Mouse (Mus musculus) thymus, postnatal 0 days (tissue): ENCODE measurements around the gene Tgtp2. TPM values are rescaled to one million over a fixed set of nuclear protein-coding genes. Genes with fewer than 3 reads are reported as not detected.

Experiments
- DNase-seq: peaks from one replicate; pipeline ENCODE4 v3.0.0-alpha.2; 2015; ENCODE audit warnings: low spot score
- polyA plus RNA-seq: library from polyadenylated mRNA; unstranded; fragments of >200 nt; fragmentation: Nextera tagmentation; extraction: Ambion mirVana; gene quantifications from 2 replicates; pipeline ENCODE4 v1.2.1, GENCODE M21; 2015

The Tgtp2 gene
- polyA plus RNA-seq, result 58.7 and 59.3 TPM in 2 replicates

DNA sequence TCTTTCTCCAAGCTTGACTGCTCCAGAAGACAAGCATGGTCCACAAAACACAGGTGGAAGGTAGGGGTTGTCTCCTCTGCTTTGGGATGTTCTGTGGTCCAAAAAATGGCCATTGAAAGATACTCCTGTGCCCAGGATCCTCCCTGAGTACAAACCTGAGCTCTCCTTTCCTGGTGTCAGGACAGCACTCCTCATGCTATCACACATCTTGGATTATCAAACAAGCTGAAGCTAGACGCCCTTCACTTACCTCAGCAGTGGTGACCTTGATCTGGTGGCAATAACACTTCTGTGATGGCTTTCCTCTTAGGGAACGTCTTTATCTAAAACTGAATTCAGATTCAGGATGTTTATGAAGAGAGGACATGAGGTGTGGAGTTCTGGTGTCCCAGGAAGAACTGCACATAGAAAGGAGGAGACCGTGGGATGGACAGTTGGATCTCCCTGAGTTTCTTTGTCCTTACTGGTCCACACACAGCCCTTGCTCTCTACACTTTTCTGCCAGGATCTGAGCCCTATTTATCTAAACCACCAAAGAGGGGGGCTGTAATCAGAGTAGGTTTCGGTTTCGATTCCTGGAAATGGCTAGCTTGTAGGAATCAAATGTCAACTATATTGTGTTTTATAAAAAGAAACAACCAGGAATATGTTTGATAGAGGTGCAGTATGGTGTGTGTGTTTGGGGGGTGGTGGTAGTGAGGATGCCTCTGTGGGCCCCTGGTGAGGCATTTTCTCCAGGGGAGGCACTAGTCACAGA, at the start of gene Tgtp2:
Gene Tgtp2 (minus strand): TSS at position 494 of the 757 bp plus-strand sequence.
- peak; percentile 29 for DNase-seq

- DNase-seq, result no peak
These were observed 48.7 kb upstream of the Tgtp2 start for GRCm38 (mm10) chr11:49112624-49113219.

- DNase-seq, result no peak
These were observed 47.0 kb upstream of the Tgtp2 start for GRCm38 (mm10) chr11:49111000-49111399.

GRCm38 (mm10) chr11:49108833-49109232, 44.8 kb upstream of the Tgtp2 start:
- peak; percentile 62 for DNase-seq

DNA sequence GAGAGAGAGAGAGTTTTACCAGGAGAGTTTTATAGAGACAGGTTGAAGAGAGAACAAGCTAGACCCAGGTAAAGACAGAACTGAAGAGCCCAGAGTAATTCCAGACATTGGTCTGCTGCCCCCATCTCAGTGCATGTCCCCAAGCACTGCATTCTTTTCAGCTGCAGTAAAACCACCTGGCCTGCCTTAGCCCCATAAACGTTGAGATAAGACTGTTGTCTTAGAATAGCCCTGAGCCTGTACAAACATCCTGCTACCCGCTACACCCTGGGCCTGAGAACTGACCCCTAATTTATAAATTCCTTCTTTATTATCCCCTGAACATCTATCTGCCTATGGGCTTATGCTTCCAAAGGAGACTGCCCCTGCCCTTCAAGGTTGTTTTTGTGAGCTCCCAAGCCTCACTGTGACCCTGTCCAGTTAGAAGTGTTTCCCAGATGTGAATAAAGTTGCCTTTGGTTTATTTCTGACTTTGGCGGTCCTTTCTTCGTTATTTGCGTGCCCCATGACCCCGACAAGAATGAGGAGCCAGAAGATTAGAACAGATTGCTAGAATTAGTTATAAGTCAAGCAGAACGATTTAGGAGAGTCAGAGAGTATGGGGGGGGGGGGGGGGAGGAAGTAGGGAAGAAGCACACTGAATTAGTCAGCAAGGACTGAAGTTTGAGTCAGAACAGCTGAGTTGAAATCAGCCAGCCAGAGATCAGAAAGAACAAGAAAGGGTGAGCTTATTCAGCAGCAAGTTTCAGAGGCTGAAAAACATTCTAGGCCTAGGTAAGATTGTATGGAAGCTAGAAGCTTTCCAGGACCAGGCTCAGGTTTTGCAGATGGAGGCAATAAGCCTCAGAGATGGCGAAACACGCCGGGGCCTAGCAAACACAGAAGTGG, 43.9 kb upstream of the Tgtp2 start:
- no peak for DNase-seq

GRCm38 (mm10) chr11:49105752-49106151, 41.7 kb upstream of the Tgtp2 start:
- DNase-seq, result no peak

DNA sequence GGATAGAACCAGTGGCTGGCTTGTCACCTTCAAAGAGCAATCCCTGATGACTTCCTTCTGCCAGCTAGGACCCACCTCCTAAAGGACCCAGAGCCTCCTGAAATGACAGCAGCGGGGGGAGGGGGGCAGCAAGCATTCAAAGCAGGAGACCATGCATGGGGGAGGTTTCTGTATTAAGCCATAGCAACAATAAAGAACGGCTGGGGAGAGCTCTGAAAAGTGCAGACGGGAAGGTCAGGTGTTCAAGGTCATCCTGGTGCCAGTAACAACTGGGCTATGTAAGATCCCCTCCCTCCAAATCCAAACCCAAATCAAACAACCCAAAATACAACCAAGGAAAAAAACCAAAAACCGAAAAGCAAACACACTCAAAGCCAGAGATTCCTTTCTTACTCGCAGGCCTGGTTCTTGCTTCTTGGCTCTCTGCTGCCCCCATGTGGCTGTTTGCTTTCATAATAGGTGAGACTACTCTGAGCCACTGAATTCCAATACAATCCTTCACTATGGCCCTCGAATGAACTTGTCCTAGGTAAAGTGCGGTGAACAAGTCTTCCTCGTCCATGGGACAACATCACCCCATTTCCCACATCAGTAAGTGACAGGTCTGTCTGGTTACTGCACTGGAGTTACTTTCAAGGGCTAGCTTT, 39.2 kb upstream of the Tgtp2 start:
- peak; percentile 89 for DNase-seq

GRCm38 (mm10) chr11:49101500-49101899, 37.5 kb upstream of the Tgtp2 start:
- peak; percentile 69 for DNase-seq

DNA sequence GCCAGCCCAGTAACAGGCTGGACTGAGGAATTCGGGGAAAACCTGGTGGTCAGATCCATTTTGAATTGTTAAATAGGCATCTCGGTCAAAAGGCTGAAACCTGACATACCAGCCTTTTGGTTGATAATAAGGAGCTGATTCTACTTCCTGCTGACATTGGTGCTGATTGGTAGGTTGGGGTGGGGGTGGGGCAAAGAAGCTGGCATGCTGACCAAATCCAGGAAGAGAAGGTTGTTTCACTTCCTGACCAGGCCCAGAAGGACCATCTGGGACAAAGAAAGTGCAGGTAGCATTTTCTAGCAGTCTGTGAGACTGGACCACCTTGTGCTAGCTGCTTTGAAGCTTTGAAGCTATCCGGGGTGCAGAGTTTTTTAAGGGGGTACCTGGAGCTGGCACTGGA, 36.4 kb upstream of the Tgtp2 start:
- peak; percentile 54 for DNase-seq

- no peak for DNase-seq
These were observed 31.4 kb upstream of the Tgtp2 start for GRCm38 (mm10) chr11:49095367-49095766.

- peak; percentile 79 for DNase-seq
These were observed 30.1 kb upstream of the Tgtp2 start for GRCm38 (mm10) chr11:49093861-49094660.

DNA sequence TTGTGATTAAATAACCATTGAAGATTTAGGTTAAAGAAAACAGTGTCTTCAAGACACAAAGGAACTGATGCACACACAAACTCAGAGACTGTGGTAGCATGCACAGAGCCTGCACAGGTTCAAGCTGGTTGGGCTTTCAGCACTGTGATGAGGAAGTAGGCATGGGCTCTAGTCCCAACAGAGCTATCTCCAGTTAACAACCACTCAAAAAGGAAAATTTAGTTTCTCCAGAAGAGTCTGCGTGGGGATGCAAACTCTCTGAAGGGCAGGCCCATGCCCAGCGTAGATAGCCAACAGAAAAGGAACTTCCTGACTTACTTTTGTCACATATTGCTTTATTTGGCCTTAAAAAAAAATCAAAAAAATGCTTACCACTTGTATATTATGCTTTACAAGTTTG, 28.8 kb upstream of the Tgtp2 start:
- peak; percentile 47 for DNase-seq

- DNase-seq, result peak; percentile 10
These were observed 28.1 kb upstream of the Tgtp2 start for GRCm38 (mm10) chr11:49092053-49092586.

GRCm38 (mm10) chr11:49091171-49091570, 27.2 kb upstream of the Tgtp2 start:
- no peak for DNase-seq

DNA sequence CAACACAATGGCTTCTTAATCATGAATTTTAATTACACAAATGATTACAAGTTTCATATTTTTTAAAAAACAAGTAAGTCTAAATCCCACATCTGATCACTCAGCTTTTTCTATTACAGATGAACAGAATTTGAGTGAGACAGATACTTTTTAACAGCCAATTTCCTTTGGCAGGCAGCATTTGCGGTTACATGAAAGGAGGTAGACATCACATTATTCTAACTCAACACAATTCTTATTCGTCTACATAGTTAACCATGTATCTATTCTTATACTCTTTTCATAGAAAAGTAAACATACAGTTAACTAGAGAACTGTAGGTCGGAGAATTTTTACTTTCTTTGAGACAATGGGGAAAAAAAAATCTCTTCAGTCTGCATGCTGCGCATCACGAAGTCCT, 26.5 kb upstream of the Tgtp2 start:
- no peak for DNase-seq

DNA sequence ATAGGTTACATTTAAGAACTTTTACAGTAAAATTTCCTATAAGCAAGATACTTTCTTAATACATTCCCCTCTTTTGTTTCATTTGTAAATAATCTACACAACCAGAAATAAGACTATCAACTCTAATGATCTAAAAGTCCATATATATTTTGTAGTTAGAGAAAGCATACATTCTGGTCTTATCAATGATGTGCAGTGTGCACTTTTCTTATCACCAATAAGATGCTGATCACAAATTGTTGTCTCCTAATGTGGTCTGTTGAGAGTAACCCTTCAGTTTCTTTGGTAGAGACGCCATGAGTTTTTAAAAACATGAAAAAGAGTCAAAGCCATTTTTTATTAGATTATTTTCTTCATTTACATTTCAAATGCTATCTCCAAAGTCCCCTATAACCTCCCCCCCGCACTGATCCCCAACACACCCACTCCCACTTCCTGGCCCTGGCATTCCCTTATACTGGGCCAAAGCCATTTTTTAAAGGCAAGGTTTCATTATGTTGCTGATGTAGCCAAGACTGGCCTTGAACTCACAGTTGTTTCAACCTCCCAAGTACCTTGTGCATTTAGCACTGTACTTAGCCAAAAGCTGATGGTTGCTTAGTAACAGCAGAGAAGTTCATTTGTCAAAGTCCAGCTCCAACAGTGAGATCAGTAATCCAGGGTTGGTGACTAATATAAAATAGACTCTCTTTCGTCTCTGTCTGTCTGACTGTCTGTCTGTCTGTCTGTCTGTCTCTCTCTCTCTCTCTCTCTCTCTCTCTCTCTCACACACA, 25.9 kb upstream of the Tgtp2 start:
- no peak for DNase-seq

DNA sequence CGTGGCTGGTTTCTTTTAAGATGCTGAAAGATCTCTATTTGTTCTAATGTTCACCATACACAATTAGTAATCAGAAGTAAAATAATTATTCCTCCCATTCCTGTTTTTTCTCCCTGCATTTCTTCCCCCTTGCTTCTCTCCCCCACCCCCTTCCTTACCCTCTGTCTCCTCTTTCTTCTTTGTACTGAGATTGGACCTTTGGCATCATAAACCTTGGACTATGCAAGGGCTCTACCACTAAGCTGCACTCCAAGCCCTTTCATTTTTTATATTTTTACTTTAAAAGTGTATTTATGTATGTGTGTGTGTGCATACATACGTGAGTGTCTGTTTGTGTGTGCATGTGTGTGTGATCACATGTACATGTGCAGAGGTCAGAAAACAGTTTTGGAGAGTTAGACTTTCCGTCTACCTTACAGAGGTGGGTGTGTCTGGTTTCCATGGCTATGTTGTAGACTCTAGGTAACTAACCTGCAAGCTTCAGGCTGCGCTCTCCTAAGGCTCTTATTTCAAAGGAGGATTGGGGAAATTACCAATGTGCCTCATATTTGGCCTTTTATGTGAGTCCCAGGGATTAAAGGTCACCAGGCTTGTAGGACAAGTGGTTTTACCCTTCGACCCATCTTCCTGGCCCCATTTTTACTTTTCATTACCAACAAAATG, 25.1 kb upstream of the Tgtp2 start:
- DNase-seq, result no peak

- peak; percentile 50 for DNase-seq
These were observed 24.0 kb upstream of the Tgtp2 start for GRCm38 (mm10) chr11:49087830-49088616.
